Mouse (Mus musculus): ENCODE results near the gene Ykt6. TPM values are rescaled to one million over a fixed set of nuclear protein-coding genes. Genes with fewer than 3 reads are reported as not detected.

The Ykt6 gene
- polyA plus RNA-seq, 1 experiment, result 93.3 TPM

- H3K36me3 ChIP-seq (ENCODE audit: control insufficient read depth, insufficient read depth), result peaks cover 2% of the 10 kb centered on the region
- H3K27me3 ChIP-seq (ENCODE audit: control insufficient read depth, insufficient read depth, insufficient read length), result peaks cover 12% of the 10 kb centered on the region
- peaks cover 18% of the 10 kb centered on the region for H3K79me3 ChIP-seq (ENCODE audit: low read depth)
- H3K79me2 ChIP-seq (ENCODE audit: control insufficient read depth, insufficient read depth), result peaks cover 20% of the 10 kb centered on the region
- no peak overlapping the region for H3ac ChIP-seq (ENCODE audit: control insufficient read depth, insufficient read length, low read depth)
- TF ChIP-seq CEBPB (IDR thresholded peaks at IDR 0.05; ENCODE audit: low read depth) (no peak), MYOD1 (IDR thresholded peaks at IDR 0.05; ENCODE audit: control insufficient read depth, insufficient read length, low read depth) (no peak), FOSL1 (IDR thresholded peaks at IDR 0.05; ENCODE audit: insufficient read depth, low read length, poor library complexity, severe bottlenecking) (no peak), MAX (IDR thresholded peaks at IDR 0.05) (no peak), CTCF (IDR thresholded peaks at IDR 0.05; ENCODE audit: control insufficient read depth, insufficient read depth, insufficient read length) (no peak), MYOG (IDR thresholded peaks at IDR 0.05; ENCODE audit: control insufficient read depth, extremely low read depth, insufficient read length) (no peak), USF1 (IDR thresholded peaks at IDR 0.05; ENCODE audit: low read depth) (no peak)
- H3K4me3 ChIP-seq (ENCODE audit: insufficient read depth, poor library complexity, severe bottlenecking), result no peak overlapping the region
Observed at GRCm38 (mm10) chr11:5952501-5952900, 3.0 kb upstream of the Ykt6 start.

- Histone ChIP-seq H3K79me3 (ENCODE audit: low read depth) (peaks cover 25% of the 10 kb centered on the region), H3K4me3 (ENCODE audit: insufficient read depth, poor library complexity, severe bottlenecking) (no peak overlapping the region), H3K36me3 (ENCODE audit: control insufficient read depth, insufficient read depth) (peaks cover 9% of the 10 kb centered on the region), H3ac (ENCODE audit: control insufficient read depth, insufficient read length, low read depth) (no peak overlapping the region), H3K27me3 (ENCODE audit: control insufficient read depth, insufficient read depth, insufficient read length) (peaks cover 12% of the 10 kb centered on the region), H3K79me2 (ENCODE audit: control insufficient read depth, insufficient read depth) (peaks cover 27% of the 10 kb centered on the region)
- TF ChIP-seq FOSL1 (IDR thresholded peaks at IDR 0.05; ENCODE audit: insufficient read depth, low read length, poor library complexity, severe bottlenecking) (no peak), MYOG (IDR thresholded peaks at IDR 0.05; ENCODE audit: control insufficient read depth, extremely low read depth, insufficient read length) (no peak), MAX (IDR thresholded peaks at IDR 0.05) (no peak)
Observed at GRCm38 (mm10) chr11:5953130-5953765, 2.2 kb upstream of the Ykt6 start.

- H3ac ChIP-seq (ENCODE audit: control insufficient read depth, insufficient read length, low read depth), result no peak overlapping the region
- H3K79me3 ChIP-seq (ENCODE audit: low read depth), result peaks cover 33% of the 10 kb centered on the region
- H3K79me2 ChIP-seq (ENCODE audit: control insufficient read depth, insufficient read depth), result peaks cover 39% of the 10 kb centered on the region
- no peak overlapping the region for H3K4me3 ChIP-seq (ENCODE audit: insufficient read depth, poor library complexity, severe bottlenecking)
- H3K27me3 ChIP-seq (ENCODE audit: control insufficient read depth, insufficient read depth, insufficient read length), result peaks cover 2% of the 10 kb centered on the region
- TF ChIP-seq CTCF (IDR thresholded peaks at IDR 0.05; ENCODE audit: control insufficient read depth, insufficient read depth, insufficient read length) (no peak), MYOD1 (IDR thresholded peaks at IDR 0.05; ENCODE audit: control insufficient read depth, insufficient read length, low read depth) (no peak), MAX (IDR thresholded peaks at IDR 0.05) (no peak), FOSL1 (IDR thresholded peaks at IDR 0.05; ENCODE audit: insufficient read depth, low read length, poor library complexity, severe bottlenecking) (no peak)
- H3K36me3 ChIP-seq (ENCODE audit: control insufficient read depth, insufficient read depth), result peaks cover 16% of the 10 kb centered on the region
Observed at GRCm38 (mm10) chr11:5954435-5954834, 1.1 kb upstream of the Ykt6 start.

GRCm38 (mm10) chr11:5954965-5955504 lies 458 bp upstream of the Ykt6 start:
- peak overlapping the region; percentile 84 for H3ac ChIP-seq (ENCODE audit: control insufficient read depth, insufficient read length, low read depth)
- H3K4me3 ChIP-seq (ENCODE audit: insufficient read depth, poor library complexity, severe bottlenecking), result peak overlapping the region; percentile 89
- H3K36me3 ChIP-seq (ENCODE audit: control insufficient read depth, insufficient read depth), result peaks cover 22% of the 10 kb centered on the region
- H3K79me3 ChIP-seq (ENCODE audit: low read depth), result peaks cover 34% of the 10 kb centered on the region
- H3K79me2 ChIP-seq (ENCODE audit: control insufficient read depth, insufficient read depth), result peaks cover 43% of the 10 kb centered on the region
- no peaks in the 10 kb centered on the region for H3K27me3 ChIP-seq (ENCODE audit: control insufficient read depth, insufficient read depth, insufficient read length)
- TF ChIP-seq MYOD1 (IDR thresholded peaks at IDR 0.05; ENCODE audit: control insufficient read depth, insufficient read length, low read depth), result no peak
- no peak for TF ChIP-seq MYOG (IDR thresholded peaks at IDR 0.05; ENCODE audit: control insufficient read depth, extremely low read depth, insufficient read length)
- no peak for TF ChIP-seq CTCF (IDR thresholded peaks at IDR 0.05; ENCODE audit: control insufficient read depth, insufficient read depth, insufficient read length)
- TF ChIP-seq FOSL1 (IDR thresholded peaks at IDR 0.05; ENCODE audit: insufficient read depth, low read length, poor library complexity, severe bottlenecking), result no peak
- TF ChIP-seq MAX (IDR thresholded peaks at IDR 0.05), result no peak

- peaks cover 51% of the 10 kb centered on the region for H3K79me2 ChIP-seq (ENCODE audit: control insufficient read depth, insufficient read depth)
- H3ac ChIP-seq (ENCODE audit: control insufficient read depth, insufficient read length, low read depth), result no peak overlapping the region
- H3K79me3 ChIP-seq (ENCODE audit: low read depth), result peaks cover 35% of the 10 kb centered on the region
- no peak overlapping the region for H3K4me3 ChIP-seq (ENCODE audit: insufficient read depth, poor library complexity, severe bottlenecking)
- no peaks in the 10 kb centered on the region for H3K27me3 ChIP-seq (ENCODE audit: control insufficient read depth, insufficient read depth, insufficient read length)
- H3K36me3 ChIP-seq (ENCODE audit: control insufficient read depth, insufficient read depth), result peaks cover 72% of the 10 kb centered on the region
- TF ChIP-seq MYOG (IDR thresholded peaks at IDR 0.05; ENCODE audit: control insufficient read depth, extremely low read depth, insufficient read length), result no peak
- TF ChIP-seq CEBPB (IDR thresholded peaks at IDR 0.05; ENCODE audit: low read depth), result no peak
- TF ChIP-seq USF1 (IDR thresholded peaks at IDR 0.05; ENCODE audit: low read depth), result no peak
- no peak for TF ChIP-seq CTCF (IDR thresholded peaks at IDR 0.05; ENCODE audit: control insufficient read depth, insufficient read depth, insufficient read length)
- TF ChIP-seq MYOD1 (IDR thresholded peaks at IDR 0.05; ENCODE audit: control insufficient read depth, insufficient read length, low read depth), result no peak
- TF ChIP-seq MAX (IDR thresholded peaks at IDR 0.05), result no peak
- no peak for TF ChIP-seq FOSL1 (IDR thresholded peaks at IDR 0.05; ENCODE audit: insufficient read depth, low read length, poor library complexity, severe bottlenecking)
Observed at GRCm38 (mm10) chr11:5960051-5960450, 4.6 kb downstream of the Ykt6 start.

GRCm38 (mm10) chr11:5965865-5966264 lies 10.4 kb downstream of the Ykt6 start:
- H3K79me2 ChIP-seq (ENCODE audit: control insufficient read depth, insufficient read depth), result peaks cover 6% of the 10 kb centered on the region
- H3K4me3 ChIP-seq (ENCODE audit: insufficient read depth, poor library complexity, severe bottlenecking), result no peak overlapping the region
- no peaks in the 10 kb centered on the region for H3K27me3 ChIP-seq (ENCODE audit: control insufficient read depth, insufficient read depth, insufficient read length)
- no peak overlapping the region for H3ac ChIP-seq (ENCODE audit: control insufficient read depth, insufficient read length, low read depth)
- peaks cover 71% of the 10 kb centered on the region for H3K36me3 ChIP-seq (ENCODE audit: control insufficient read depth, insufficient read depth)
- no peak for TF ChIP-seq MYOD1 (IDR thresholded peaks at IDR 0.05; ENCODE audit: control insufficient read depth, insufficient read length, low read depth)
- no peak for TF ChIP-seq MYOG (IDR thresholded peaks at IDR 0.05; ENCODE audit: control insufficient read depth, extremely low read depth, insufficient read length)
- TF ChIP-seq USF1 (IDR thresholded peaks at IDR 0.05; ENCODE audit: low read depth), result no peak
- TF ChIP-seq FOSL1 (IDR thresholded peaks at IDR 0.05; ENCODE audit: insufficient read depth, low read length, poor library complexity, severe bottlenecking), result no peak
- TF ChIP-seq CEBPB (IDR thresholded peaks at IDR 0.05; ENCODE audit: low read depth), result no peak
- TF ChIP-seq MAX (IDR thresholded peaks at IDR 0.05), result no peak
- TF ChIP-seq CTCF (IDR thresholded peaks at IDR 0.05; ENCODE audit: control insufficient read depth, insufficient read depth, insufficient read length), result no peak
- no peaks in the 10 kb centered on the region for H3K79me3 ChIP-seq (ENCODE audit: low read depth)

Measured in C2C12 (cell line).